Mouse (Mus musculus) bone marrow macrophage, adult 2 months (primary cell): ENCODE measurements around the gene Lgi4. TPM values are rescaled to one million over a fixed set of nuclear protein-coding genes. Genes with fewer than 3 reads are reported as not detected.

Experiments
- H3K27ac ChIP-seq: 2 replicates; pipeline ENCODE4 v1.5.1; 2012; ENCODE audit warnings: low read depth, low read length; ENCODE audit not compliant: insufficient read depth
- H3K4me1 ChIP-seq: 2 replicates; pipeline ENCODE4 v1.6.1; 2012; ENCODE audit warnings: low read length; ENCODE audit not compliant: control insufficient read depth, insufficient read depth
- H3K4me3 ChIP-seq: 2 replicates; pipeline ENCODE4 v1.5.1; 2012; ENCODE audit warnings: mild to moderate bottlenecking, low read length, moderate library complexity; ENCODE audit not compliant: insufficient read depth
- CTCF ChIP-seq: IDR thresholded peaks from 2 replicates; pipeline ENCODE4 v1.5.1; 2012; ENCODE audit warnings: low read depth, mild to moderate bottlenecking, low read length, moderate library complexity
- POLR2A ChIP-seq: IDR thresholded peaks from 2 replicates; pipeline ENCODE4 v1.6.1; 2012; ENCODE audit warnings: mild to moderate bottlenecking, low read depth, low read length, borderline replicate concordance
- polyA plus RNA-seq: library from polyadenylated mRNA; stranded (reverse); fragments of >200 nt; gene quantifications from 2 replicates; pipeline ENCODE4 v1.2.4, GENCODE M21; 2012; ENCODE audit not compliant: missing spikeins, insufficient read depth, insufficient read length

Gene Lgi4
- polyA plus RNA-seq, 1 experiment, result 0.78 TPM

DNA sequence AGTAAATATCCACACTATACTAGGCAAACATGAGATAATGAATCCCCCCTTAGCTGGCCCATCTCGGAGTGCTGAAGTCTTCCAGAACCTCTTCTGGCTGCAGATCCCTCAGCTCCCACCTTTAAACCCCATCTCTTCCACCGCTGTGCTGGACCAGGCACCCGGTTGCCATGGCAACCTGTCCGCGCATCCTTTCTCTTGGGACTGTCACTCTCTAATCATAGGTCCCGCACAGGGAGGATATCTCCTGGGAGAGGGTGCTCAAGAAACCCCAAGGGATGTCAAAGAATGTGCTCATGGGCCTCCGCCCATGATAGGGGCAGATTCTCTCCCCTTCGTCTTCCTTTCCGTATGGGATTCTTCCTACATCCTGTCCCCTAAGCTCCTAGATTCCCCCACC, 8.2 kb upstream of the Lgi4 start:
- 0 out of 2 replicates have a peak, but pooled peaks cover 3% of the 10 kb centered on the region for H3K4me1 ChIP-seq
- H3K4me3 ChIP-seq, result no peak overlapping the region
- TF ChIP-seq CTCF (no peak), POLR2A (no peak)
- H3K27ac ChIP-seq, result no peak overlapping the region

DNA sequence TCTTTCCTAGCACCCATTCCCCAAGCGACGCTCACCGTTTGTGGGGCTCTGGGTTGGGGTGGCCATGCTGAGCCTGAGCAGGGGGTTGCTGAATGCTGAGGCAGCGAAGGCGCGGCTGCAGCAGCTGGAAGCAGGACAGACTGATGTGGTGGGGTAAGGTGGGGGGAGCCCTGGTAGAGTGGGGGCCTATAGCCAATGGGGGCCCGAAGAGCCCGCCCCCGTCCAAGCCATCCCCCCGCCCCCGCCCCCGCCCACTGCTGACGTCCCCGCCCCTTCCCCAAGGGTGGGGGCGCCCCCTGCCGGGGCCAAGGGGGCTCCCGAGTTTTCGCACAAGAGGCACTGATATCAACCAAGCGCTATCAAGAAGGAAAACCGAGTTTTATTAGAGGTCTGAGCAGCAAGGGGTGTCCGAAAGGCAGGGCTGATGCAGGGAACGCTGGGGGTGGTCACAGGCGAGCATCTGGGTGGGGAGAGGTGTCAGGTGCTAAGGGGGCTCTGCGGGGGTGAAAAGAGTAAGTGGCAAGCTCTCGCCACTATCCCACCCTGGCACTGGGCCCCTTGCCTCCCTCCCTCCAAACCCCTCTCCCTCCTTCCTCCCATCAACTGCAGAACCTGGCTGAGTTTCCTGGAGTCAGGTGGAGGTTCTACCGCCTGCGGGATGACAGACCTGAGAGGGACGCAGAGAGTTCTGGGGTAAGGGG, 7.7 kb upstream of the Lgi4 start, which contains the start of gene Fxyd7:
TSS of gene Fxyd7 (minus strand) at position 147 of the 701 bp plus-strand sequence.
- Histone ChIP-seq H3K4me3 (no peak within 1 kb of the TSS), H3K4me1 (0 out of 2 replicates have a peak, but pooled peaks cover 3% of the 10 kb centered on the region), H3K27ac (no peak within 1 kb of the TSS)
- TF ChIP-seq CTCF, result no peak
- no peak for TF ChIP-seq POLR2A

DNA sequence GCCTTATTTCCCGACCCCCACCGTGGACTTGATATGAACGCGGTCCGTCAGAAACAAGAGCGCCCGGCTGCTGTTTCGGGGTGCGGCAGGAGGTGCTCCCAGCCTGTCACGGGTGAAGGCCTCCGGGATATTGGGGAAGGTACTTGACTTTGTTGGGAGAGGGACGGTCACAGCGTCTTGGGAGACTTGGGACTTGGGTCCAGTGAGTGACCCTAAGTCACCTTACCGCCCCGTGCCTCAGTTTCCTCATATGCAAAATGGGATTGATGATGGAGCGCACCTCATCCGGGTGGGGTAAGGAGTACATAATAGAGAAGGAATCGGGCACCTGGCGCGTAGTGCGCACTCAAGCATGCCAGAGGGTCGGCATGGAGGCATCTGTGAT, 6.9 kb upstream of the Lgi4 start:
- Histone ChIP-seq H3K4me3 (no peak overlapping the region), H3K4me1 (0 out of 2 replicates have a peak, but pooled peaks cover 3% of the 10 kb centered on the region), H3K27ac (no peak overlapping the region)
- TF ChIP-seq POLR2A (no peak), CTCF (no peak)

DNA sequence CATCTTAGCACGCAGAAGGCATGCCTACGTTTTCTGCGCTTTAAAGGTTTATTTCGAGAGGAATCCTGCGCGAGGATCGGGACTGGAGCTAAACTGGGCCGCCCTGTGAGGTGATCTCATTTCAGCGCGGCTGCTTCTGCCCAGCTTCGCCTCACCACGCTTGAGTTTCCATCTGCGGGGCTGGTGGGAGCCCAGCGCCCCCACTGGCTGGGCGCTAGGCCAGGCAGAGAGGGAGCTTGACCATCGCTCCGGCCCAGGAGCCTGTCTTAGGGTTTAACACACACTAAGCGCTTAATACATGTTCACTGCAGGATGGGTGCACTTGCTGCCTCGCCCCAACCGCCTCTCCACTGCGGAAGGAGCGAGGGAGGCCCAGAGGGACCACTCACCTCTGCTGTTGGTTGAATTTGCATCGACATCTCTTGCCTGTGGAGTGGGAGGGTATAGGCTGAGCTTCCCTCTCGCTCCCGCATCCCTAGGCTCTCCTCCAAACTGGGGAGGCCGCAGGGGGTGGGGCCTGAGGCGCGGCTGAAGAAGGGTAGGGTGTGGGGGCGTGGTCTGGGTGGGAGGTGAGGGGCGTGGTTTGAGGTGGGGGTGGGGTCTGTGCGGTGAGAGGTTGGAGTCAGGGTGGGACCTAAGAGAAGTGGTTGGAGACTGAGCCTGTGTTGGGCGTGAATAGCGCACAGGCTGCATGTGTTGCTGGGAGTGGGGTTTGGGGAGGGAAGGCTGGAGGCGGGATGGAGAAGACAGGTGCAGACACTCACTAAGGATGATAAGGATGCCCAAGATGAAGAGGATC, 6.3 kb upstream of the Lgi4 start:
- TF ChIP-seq POLR2A (no peak), CTCF (no peak)
- no peak overlapping the region for H3K4me3 ChIP-seq
- H3K27ac ChIP-seq, result no peak overlapping the region
- 0 out of 2 replicates have a peak, but pooled peaks cover 3% of the 10 kb centered on the region for H3K4me1 ChIP-seq

DNA sequence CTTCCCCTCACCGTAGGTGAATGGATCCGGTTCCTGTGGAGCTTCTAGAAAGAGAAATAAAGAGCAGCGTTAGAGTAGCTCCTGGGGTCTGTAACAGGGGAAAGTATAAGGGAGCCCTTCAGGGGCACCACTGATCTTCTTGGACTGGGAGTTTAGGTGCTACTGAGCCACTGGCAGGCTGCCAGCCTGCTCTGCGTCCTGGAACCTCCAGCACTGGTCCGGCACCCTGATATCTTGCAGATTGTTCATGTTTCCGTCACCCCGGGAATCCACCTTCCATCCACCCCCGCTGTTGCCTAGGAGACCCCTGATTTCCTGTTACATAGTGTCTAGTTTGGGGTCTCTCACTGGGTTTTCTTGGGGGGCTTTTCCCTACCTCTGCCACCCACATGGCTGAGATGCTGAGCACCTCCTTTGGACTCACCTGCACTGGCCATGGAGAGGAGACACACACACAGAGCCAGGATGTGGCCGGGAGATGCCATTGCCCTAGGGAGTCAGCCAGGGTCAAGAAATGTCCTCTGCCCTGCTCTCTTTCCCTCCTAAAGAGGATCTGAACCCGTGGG, 5.2 kb upstream of the Lgi4 start:
- 0 out of 2 replicates have a peak, but pooled peaks cover 3% of the 10 kb centered on the region for H3K4me1 ChIP-seq
- no peak overlapping the region for H3K4me3 ChIP-seq

DNA sequence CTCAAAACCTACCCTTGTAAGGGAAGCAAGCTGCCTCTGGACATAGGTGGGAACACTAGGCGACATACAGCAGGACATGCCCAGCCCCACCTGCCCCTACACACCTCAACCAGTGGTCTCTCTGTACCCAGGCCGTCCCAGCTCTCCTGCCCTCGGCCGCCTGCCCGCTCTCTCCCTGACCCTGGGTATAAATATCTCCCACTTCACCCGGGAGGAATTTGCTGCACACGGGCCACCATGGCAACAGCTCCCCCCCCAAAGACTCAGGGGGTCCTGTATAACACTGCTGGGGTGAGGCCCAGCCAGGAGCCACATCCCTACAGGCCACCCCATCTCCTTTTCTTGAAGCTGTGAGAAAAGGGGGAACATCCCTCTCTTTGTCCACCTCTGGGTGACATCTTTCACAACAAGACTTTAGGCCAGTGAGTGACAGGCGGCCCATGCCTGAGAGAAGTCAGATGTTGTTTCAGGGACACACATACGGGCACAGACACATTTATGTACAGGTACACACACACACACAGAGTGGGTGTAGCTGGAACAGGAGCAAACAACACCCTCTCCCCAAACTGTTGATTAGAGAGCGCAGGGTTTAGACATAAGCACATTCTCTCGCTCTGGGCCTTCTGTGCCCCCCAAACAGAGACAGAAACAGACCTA, 4.4 kb upstream of the Lgi4 start:
- TF ChIP-seq CTCF (no peak), POLR2A (no peak)
- Histone ChIP-seq H3K4me1 (peaks cover 6% of the 10 kb centered on the region), H3K27ac (no peak overlapping the region)

More for the DNA sequence above, 5.2 kb upstream of the Lgi4 start:
- H3K27ac ChIP-seq, result no peak overlapping the region
- TF ChIP-seq POLR2A (no peak), CTCF (no peak)

DNA sequence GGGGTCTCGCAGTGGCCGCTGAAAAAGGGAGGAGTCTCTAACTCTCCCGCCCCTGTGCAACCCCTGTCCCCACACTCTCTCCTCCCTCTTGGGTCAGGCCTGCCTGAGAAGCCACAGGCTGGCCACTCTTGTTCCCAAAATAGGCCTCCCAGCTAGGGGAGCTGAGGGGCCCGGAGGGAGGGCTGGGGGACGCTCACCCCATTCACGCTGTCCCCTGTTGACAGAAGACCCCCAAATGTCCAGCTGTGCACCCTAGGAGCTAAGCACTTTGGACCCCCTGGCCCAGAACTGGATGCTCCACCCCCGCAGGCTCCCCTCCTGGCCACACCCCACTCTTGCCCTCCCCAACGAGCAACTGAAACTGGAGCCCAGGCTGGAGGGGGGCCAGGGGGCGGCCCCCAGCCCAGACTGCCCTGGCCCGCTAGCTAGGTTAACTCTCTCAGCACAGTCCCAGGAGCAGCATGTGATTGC, 3.8 kb upstream of the Lgi4 start:
- no peak for TF ChIP-seq CTCF
- TF ChIP-seq POLR2A, result no peak
- H3K4me3 ChIP-seq, result no peak overlapping the region
- H3K27ac ChIP-seq, result no peak overlapping the region
- peaks cover 6% of the 10 kb centered on the region for H3K4me1 ChIP-seq

More for the DNA sequence above, 4.4 kb upstream of the Lgi4 start:
- no peak overlapping the region for H3K4me3 ChIP-seq

DNA sequence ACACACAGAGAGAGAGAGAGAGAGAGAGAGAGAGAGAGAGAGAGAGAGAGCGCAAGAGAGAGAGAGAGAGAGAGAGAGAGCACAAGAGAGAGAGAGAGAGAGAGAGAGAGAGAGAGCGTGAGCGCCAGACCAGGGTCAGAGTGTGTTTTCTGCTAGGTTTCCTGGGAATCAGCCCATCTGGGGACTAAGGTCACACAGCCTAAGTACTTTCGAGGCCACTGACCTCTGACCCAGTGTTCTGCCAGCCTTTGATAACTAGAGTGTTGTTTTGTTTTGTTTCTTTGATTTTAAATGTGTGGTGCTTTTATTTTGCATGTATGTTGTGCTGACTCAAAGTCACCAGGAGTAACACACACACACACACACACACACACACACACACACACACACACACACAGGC, 3.3 kb upstream of the Lgi4 start:
- TF ChIP-seq POLR2A (no peak), CTCF (no peak)
- Histone ChIP-seq H3K27ac (no peak overlapping the region), H3K4me3 (no peak overlapping the region), H3K4me1 (peaks cover 6% of the 10 kb centered on the region)

DNA sequence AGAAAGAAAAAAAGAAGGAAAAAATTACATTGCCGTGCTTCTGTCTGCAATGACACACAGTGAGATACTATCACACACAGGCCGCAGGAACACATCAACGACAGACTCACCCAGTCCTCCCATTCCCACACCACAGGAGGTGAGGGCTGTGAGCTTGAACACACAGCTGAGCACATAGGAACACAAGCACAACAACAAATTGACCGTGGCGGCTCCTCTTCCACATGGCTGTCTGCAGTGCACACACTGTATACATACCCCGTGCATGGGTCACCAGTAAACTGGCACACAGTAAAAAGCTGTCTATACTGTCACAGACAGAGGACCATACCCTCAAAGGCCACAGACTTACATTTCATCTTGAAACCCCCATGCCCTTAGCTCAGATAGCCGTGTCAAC, 2.7 kb upstream of the Lgi4 start:
- Histone ChIP-seq H3K4me1 (peaks cover 6% of the 10 kb centered on the region), H3K4me3 (no peak overlapping the region), H3K27ac (no peak overlapping the region)
- no peak for TF ChIP-seq CTCF
